ENCODE assay signal across 14 mouse cellular contexts in the genomic region with DNA sequence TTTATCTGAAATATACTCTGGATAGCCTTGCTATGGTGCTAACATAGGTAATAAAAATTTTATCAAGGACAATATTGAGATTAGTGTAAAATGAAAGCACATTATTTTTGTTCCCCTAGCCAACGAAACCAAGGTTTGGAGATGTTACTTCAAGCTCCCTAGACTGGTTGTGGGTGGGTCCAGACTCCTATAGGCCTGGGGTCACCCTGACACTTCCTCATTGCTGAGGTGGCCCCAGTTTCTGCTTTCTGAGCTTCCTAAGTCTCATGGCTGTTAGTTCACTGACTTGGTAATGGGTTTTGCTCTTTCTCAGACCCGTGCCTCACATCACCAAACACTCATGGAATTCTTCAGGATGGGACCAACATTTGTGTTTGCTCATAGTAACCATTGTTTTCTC.
"Had no signal": no experiment of that assay in that cellular context is flagged by ENCODE, and none has a peak within 500 bp of the region (broad histone marks: within the 10 kb centered on the region; RNA-seq: fewer than 3 reads in every experiment).

No protein-coding gene starts in this region.

- H3K9ac ChIP-seq: intestine, embryonic 15.5 days; limb, embryonic 12.5 days; liver, embryonic 15.5 days; lung, embryonic 14.5 days; midbrain, embryonic 13.5 days; neural tube, embryonic 13.5 days had no signal

- ATAC-seq: intestine, embryonic 15.5 days; midbrain, embryonic 13.5 days had no signal

- H3K36me3 ChIP-seq: intestine, embryonic 15.5 days; limb, embryonic 12.5 days; liver, embryonic 15.5 days; midbrain, embryonic 13.5 days; neural tube, embryonic 13.5 days had no signal

- H3K4me3 ChIP-seq: intestine, embryonic 15.5 days; limb, embryonic 12.5 days; liver, embryonic 15.5 days; midbrain, embryonic 13.5 days; neural tube, embryonic 13.5 days had no signal

- H3K4me1 ChIP-seq: liver, embryonic 15.5 days had no signal

- H3K4me2 ChIP-seq: intestine, embryonic 15.5 days; limb, embryonic 12.5 days; liver, embryonic 15.5 days; lung, embryonic 14.5 days; midbrain, embryonic 13.5 days; neural tube, embryonic 13.5 days had no signal

- H3K27ac ChIP-seq: intestine, embryonic 15.5 days; limb, embryonic 12.5 days; liver, embryonic 15.5 days; macrophage; midbrain, embryonic 13.5 days; neural tube, embryonic 13.5 days had no signal

- H3K27me3 ChIP-seq: intestine, embryonic 15.5 days; limb, embryonic 12.5 days; liver, embryonic 15.5 days; midbrain, embryonic 13.5 days; neural tube, embryonic 13.5 days had no signal

- H3K9me3 ChIP-seq: intestine, embryonic 15.5 days; limb, embryonic 12.5 days; liver, embryonic 15.5 days; midbrain, embryonic 13.5 days; neural tube, embryonic 13.5 days had no signal

- DNase-seq: kidney, adult 18-20 months; kidney, postnatal 25 days; liver; lung, embryonic 14.5 days; lung, postnatal 10 days; right cerebral cortex, postnatal 14 days; thymus, adult 18-20 months; thymus, postnatal 14 days had no signal
